Mouse (Mus musculus): ENCODE measurements around the gene Rnaset2a.
"Not testable (repeated sequence)": the region's sequence is repeated elsewhere in the genome, so short reads cannot be mapped to it uniquely, and the experiment has no call there.

DNA sequence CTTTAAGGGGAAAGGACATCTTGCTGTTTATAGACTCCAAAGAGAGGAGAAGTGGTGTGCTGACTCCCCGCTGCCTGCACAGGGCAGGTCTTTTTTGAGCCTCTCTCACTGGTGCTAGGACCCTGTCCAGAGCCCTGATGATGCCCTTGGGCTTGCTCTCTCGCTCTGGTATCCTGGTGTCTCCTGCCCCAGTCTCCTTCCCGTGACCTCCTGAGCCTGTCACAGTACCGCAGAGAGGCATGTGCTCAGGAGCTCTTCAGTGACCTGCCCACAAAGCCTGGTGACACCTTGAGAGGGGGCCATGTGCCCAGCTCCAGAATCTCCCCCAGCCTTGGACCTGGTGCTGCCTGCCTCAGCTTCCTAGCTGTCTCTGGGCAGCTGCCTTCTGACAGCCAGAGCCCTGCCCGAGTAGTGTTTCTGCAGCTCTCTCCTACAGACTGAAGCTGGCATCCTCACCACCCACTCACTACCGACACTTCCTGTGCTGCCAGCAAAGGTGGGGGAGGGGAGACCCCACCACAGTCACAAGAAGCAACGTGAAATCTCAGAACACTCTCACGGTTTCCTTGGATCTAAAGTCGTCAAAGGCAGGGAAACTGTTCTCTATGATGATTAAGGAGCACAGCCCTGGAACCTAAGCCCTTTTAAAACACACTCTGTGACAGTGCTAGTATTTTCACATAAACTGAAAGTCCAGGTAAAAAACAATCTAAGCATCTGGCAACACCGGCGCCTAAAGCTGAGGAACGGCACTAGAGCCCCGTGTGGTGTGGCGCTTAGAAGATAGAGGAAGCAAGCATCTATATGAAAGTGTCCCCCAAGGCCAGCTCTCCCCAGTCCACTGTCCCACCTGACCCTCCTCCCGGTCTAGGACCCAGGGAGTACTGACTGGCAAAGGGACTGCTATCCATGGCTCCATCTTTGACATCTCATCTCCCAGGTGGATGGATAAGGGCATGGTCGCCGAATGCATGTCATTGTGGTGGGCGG is 55.1 kb downstream of the Rnaset2a start:
- TF ChIP-seq CTCF (conservative IDR thresholded peaks at IDR 0.05; ENCODE audit: low read length); POU5F1 (IDR thresholded peaks at IDR 0.05; ENCODE audit: borderline replicate concordance, low read length): not testable (repeated sequence)

Measured in E14TG2a.4 (cell line).